Mouse (Mus musculus): ENCODE results near the gene Hist1h4f. TPM values are rescaled to one million over a fixed set of nuclear protein-coding genes. Genes with fewer than 3 reads are reported as not detected.
"Not testable (repeated sequence)": the region's sequence is repeated elsewhere in the genome, so short reads cannot be mapped to it uniquely, and the experiment has no call there.

The Hist1h4f gene
- polyA plus RNA-seq, 1 experiment = 4.7 TPM

DNA sequence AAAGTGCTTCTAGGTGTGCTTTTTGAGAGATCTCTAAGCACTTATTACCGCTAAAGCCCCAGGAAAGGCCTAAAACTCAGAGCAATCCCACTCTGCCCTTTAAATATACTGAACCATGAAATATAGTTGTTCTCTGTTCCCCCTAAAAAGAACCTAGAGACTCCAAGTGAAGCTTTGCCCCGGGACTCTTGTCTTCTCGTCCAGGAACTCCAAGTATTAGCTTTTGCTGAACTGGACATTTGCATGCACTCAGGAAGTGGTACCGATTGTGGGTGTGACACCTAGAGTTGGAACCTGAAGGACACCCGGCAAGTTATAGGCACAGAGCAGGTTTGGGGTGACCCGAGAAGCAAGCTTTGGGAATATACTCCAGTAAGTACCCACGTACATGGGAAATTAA, 39.8 kb upstream of the Hist1h4f start:
- H3K27me3 ChIP-seq (ENCODE audit: control insufficient read depth, insufficient read depth, low read length) = no peaks in the 10 kb centered on the region
- TF ChIP-seq CTCF (IDR thresholded peaks at IDR 0.05; ENCODE audit: borderline replicate concordance, insufficient read depth, low read depth, low read length) = no peak
- peaks cover 2% of the 10 kb centered on the region; the same call in 1 of the 2 replicates for H3K4me1 ChIP-seq (ENCODE audit: control insufficient read depth, insufficient read depth, low read length)
- H3K4me3 ChIP-seq (replicated peaks; ENCODE audit: insufficient read depth, low read depth, low read length) = no peak overlapping the region
- DNase-seq = no peak
- no peak overlapping the region for H3K27ac ChIP-seq (ENCODE audit: insufficient read depth, low read length)
- WGBS = 97% methylated on average over 7 of the region's 7 CpGs

- Histone ChIP-seq H3K27me3 (ENCODE audit: control insufficient read depth, insufficient read depth, low read length) (no peaks in the 10 kb centered on the region), H3K4me1 (ENCODE audit: control insufficient read depth, insufficient read depth, low read length) (no peaks in the 10 kb centered on the region), H3K4me3 (replicated peaks; ENCODE audit: insufficient read depth, low read depth, low read length) (no peak overlapping the region), H3K27ac (ENCODE audit: insufficient read depth, low read length) (no peak overlapping the region)
- TF ChIP-seq POLR2A (IDR thresholded peaks at IDR 0.05; ENCODE audit: borderline replicate concordance, insufficient read depth, low read length) = no peak
- TF ChIP-seq CTCF (IDR thresholded peaks at IDR 0.05; ENCODE audit: borderline replicate concordance, insufficient read depth, low read depth, low read length) = no peak
- no peak for DNase-seq
- 14% methylated on average over 1 of the region's 1 CpGs for WGBS
These were observed 35.4 kb upstream of the Hist1h4f start for GRCm38 (mm10) chr13:23586940-23587225.

GRCm38 (mm10) chr13:23586099-23586939, 34.9 kb upstream of the Hist1h4f start:
- TF ChIP-seq POLR2A (IDR thresholded peaks at IDR 0.05; ENCODE audit: borderline replicate concordance, insufficient read depth, low read length) = no peak
- no peak for TF ChIP-seq CTCF (IDR thresholded peaks at IDR 0.05; ENCODE audit: borderline replicate concordance, insufficient read depth, low read depth, low read length)
- 2% methylated on average over 22 of the region's 22 CpGs for WGBS

GRCm38 (mm10) chr13:23585442-23586098, 34.1 kb upstream of the Hist1h4f start:
- H3K27ac ChIP-seq (ENCODE audit: insufficient read depth, low read length) = peak overlapping the region; percentile 76; the same call in 1 of the 2 replicates
- DNase-seq = peak; percentile 76 to 81
- not testable (repeated sequence) for H3K27me3 ChIP-seq (ENCODE audit: control insufficient read depth, insufficient read depth, low read length); H3K4me1 ChIP-seq (ENCODE audit: control insufficient read depth, insufficient read depth, low read length)
- under 1% methylated on average over 34 of the region's 36 CpGs for WGBS
- TF ChIP-seq POLR2A (IDR thresholded peaks at IDR 0.05; ENCODE audit: borderline replicate concordance, insufficient read depth, low read length) = peak; percentile 47; the same call in 1 of the 2 replicates
- peak overlapping the region; percentile 91 for H3K4me3 ChIP-seq (replicated peaks; ENCODE audit: insufficient read depth, low read depth, low read length)

More at GRCm38 (mm10) chr13:23586099-23586939, 34.9 kb upstream of the Hist1h4f start:
- peak overlapping the region; percentile 60 for H3K4me3 ChIP-seq (replicated peaks; ENCODE audit: insufficient read depth, low read depth, low read length)
- no peak overlapping the region for H3K27ac ChIP-seq (ENCODE audit: insufficient read depth, low read length)
- no peaks in the 10 kb centered on the region for H3K27me3 ChIP-seq (ENCODE audit: control insufficient read depth, insufficient read depth, low read length)
- no peaks in the 10 kb centered on the region for H3K4me1 ChIP-seq (ENCODE audit: control insufficient read depth, insufficient read depth, low read length)
- no peak for DNase-seq

DNA sequence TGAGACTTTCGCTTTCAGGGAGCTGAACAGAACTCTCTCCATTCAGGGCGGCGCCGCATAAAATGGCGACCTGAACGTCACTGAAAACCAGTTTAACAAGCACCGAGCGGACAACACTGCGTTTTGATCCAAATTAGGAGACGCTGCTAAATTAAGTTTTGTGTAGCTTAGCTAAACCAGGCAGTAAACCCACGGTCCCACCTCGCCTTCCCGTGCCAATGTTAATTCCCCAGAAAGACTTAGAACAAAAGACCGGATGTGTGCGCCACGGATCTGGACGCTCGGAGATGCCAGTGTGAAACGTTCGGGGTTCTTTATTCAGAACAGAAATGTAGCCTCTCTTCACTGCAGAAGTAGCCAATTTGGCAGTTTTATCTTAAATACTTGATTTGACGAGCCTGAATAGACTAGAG, 33.6 kb upstream of the Hist1h4f start:
- no peak overlapping the region for H3K27ac ChIP-seq (ENCODE audit: insufficient read depth, low read length)
- DNase-seq = peak; percentile 54 to 63
- under 1% methylated on average over 21 of the region's 21 CpGs for WGBS
- H3K27me3 ChIP-seq (ENCODE audit: control insufficient read depth, insufficient read depth, low read length) = no peaks in the 10 kb centered on the region
- no peaks in the 10 kb centered on the region for H3K4me1 ChIP-seq (ENCODE audit: control insufficient read depth, insufficient read depth, low read length)
- H3K4me3 ChIP-seq (replicated peaks; ENCODE audit: insufficient read depth, low read depth, low read length) = peak overlapping the region; percentile 91
- TF ChIP-seq POLR2A (IDR thresholded peaks at IDR 0.05; ENCODE audit: borderline replicate concordance, insufficient read depth, low read length) (no peak), CTCF (IDR thresholded peaks at IDR 0.05; ENCODE audit: borderline replicate concordance, insufficient read depth, low read depth, low read length) (no peak)

- TF ChIP-seq POLR2A (IDR thresholded peaks at IDR 0.05; ENCODE audit: borderline replicate concordance, insufficient read depth, low read length) (no peak), CTCF (IDR thresholded peaks at IDR 0.05; ENCODE audit: borderline replicate concordance, insufficient read depth, low read depth, low read length) (no peak)
- Histone ChIP-seq H3K4me1 (ENCODE audit: control insufficient read depth, insufficient read depth, low read length) (no peaks in the 10 kb centered on the region), H3K27ac (ENCODE audit: insufficient read depth, low read length) (no peak overlapping the region), H3K27me3 (ENCODE audit: control insufficient read depth, insufficient read depth, low read length) (no peaks in the 10 kb centered on the region), H3K4me3 (replicated peaks; ENCODE audit: insufficient read depth, low read depth, low read length) (no peak overlapping the region)
- no peak for DNase-seq
These were observed 32.9 kb upstream of the Hist1h4f start for GRCm38 (mm10) chr13:23584331-23584730.

DNA sequence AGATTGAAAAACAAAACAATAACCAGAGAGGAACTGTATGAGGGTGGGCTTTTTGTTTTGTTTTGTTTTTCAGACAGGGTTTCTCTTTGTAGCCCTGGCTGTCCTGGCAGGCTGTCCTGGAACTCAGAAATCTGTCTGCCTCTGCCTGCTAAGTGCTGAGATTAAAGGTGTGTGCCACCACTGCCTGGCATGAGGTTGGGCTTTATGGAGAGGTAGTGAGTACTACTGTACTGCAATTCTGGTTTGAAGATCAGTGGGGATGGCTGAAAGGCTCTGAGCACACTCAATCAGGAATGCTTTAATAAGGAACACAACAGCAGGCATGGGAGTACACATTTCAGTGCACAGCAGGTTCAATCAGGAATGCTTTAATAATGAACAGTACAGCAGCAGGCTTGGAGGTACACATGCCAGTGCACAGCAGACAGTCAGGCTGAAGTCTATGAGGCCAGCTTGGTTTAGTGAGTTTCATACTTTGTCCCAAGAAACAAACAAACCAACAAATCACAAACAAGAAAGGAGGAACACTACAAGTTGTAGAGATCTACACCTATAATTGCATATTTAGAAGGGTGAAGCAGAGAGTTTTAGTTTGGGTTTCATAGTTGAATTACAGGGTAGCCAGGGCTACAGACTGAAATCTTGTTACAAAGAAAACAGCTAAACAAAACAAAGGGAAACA, 32.1 kb upstream of the Hist1h4f start:
- DNase-seq = no peak
- Histone ChIP-seq H3K27me3 (ENCODE audit: control insufficient read depth, insufficient read depth, low read length) (no peaks in the 10 kb centered on the region), H3K4me3 (replicated peaks; ENCODE audit: insufficient read depth, low read depth, low read length) (no peak overlapping the region), H3K4me1 (ENCODE audit: control insufficient read depth, insufficient read depth, low read length) (no peaks in the 10 kb centered on the region), H3K27ac (ENCODE audit: insufficient read depth, low read length) (no peak overlapping the region)
- TF ChIP-seq POLR2A (IDR thresholded peaks at IDR 0.05; ENCODE audit: borderline replicate concordance, insufficient read depth, low read length) (no peak), CTCF (IDR thresholded peaks at IDR 0.05; ENCODE audit: borderline replicate concordance, insufficient read depth, low read depth, low read length) (no peak)

Measured in cerebellum, adult 2 months (tissue).